Mouse (Mus musculus) macrophage (primary cell): ENCODE measurements around the gene Sec11a. TPM values are rescaled to one million over a fixed set of nuclear protein-coding genes. Genes with fewer than 3 reads are reported as not detected.

Experiments used
- H3K27ac ChIP-seq: fragments of 350-480 bp; formaldehyde crosslinking; 2 replicates; pipeline ENCODE4 v1.9.0; 2021
- H3K36me3 ChIP-seq: fragments of 350-480 bp; formaldehyde crosslinking; 2 replicates; pipeline ENCODE4 v1.9.0; 2021; ENCODE audit errors: inconsistent target
- H3K4me3 ChIP-seq: fragments of 350-480 bp; formaldehyde crosslinking; 2 replicates; pipeline ENCODE4 v1.9.0; 2021; ENCODE audit errors: inconsistent target
- H3K79me2 ChIP-seq: fragments of 350-480 bp; formaldehyde crosslinking; 2 replicates; pipeline ENCODE4 v1.9.0; 2021; ENCODE audit errors: inconsistent target
- WGBS: methylation state at CpG from one replicate; pipeline ENCODE4 v1.1.7; 2026; ENCODE audit warnings: inconsistent platforms; ENCODE audit not compliant: missing documents; 5-methylcytosine and 5-hydroxymethylcytosine counted together
- polyA plus RNA-seq: library from polyadenylated mRNA; stranded (reverse); fragments of 250-400 nt; gene quantifications from 3 replicates; pipeline ENCODE4 v1.2.4, GENCODE M21; 2018; ENCODE audit warnings: inconsistent platforms
- total RNA-seq, 78 experiments: library from RNA; depleted of rRNA; stranded (reverse); fragments of 250-400 nt; gene quantifications; 1 replicate in 9 of 78; 2 replicates in 24 of 78; 3 replicates in 43 of 78; 4 replicates in 2 of 78; pipeline ENCODE4 v1.2.4; 2018; ENCODE audit warnings: inconsistent platforms in 56 of 78

The Sec11a gene
- total RNA-seq (2018; cell fraction: chromatin; rRNA removed) = 10 to 100 TPM; 13.3 to 78.5 (median 50.6) TPM
- total RNA-seq (2018; cell fraction: cytosol; rRNA removed) = 10 to 100 TPM; 66.5 to 100.0 (median 81.5) TPM
- total RNA-seq (2018; cell fraction: nucleus; rRNA removed) = 100 to 1,000 TPM in 12 of 26 experiments, 10 to 100 TPM in 14; 51.2 to 154 (median 97.0) TPM
- 67.1 to 82.0 TPM (median 75.1 TPM) in 3 replicates for polyA plus RNA-seq

GRCm38 (mm10) chr7:80947445-80948350, at the start of gene Sec11a:
Sec11a (minus strand) TSS chr7:80947780.
- Histone ChIP-seq H3K4me3 (peak within 1 kb of the TSS; percentile 99), H3K27ac (peak within 1 kb of the TSS; percentile 91), H3K79me2 (peaks cover 47% of the 10 kb centered on the region), H3K36me3 (no peaks in the 10 kb centered on the region)
- WGBS = 4% methylated on average over 43 of the region's 44 CpGs

DNA sequence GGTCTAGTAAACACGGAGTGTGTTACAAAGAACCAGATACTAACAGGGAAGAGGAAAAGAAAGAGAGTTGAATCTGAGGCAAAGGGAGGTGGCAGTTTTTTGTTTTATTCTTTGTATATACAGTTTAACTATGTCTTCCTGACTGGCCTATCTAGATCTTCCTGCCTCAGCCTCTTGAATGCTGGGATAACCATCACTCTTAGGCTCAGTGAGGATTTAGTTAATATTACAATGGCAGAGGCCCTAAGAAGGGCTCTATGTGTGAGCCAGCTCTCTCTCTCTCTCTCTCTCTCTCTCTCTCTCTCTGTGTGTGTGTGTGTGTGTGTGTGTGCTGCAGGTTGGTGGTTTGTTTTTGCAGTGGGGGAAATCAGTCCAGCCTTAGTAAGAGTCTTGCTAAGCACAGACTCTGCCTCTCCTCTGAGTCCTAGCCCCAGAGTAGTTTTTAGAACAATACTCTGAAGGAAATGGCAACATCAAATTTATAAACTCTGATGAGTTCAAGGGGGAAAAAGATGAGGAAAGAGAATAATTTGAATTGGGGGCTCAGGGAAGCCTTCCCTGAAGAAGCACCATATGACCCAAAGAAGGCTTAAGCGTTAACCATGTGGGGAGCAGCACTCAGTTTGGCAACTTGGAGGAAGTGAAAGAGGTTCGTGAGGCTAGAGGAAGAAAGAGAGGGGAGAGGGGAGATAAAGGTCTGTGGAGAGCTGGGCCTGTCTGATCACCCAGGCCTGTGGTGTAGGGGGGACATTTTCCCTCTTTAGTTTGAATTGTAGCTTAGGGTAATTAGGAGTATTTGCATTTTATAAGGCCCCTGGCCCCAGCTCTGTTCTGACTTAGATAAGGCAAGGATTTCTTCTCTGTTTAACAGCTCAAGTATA, 47.9 kb upstream of the Sec11a start:
- WGBS = 5% methylated on average over 3 of the region's 3 CpGs
- H3K27ac ChIP-seq = peak overlapping the region; percentile 67
- no peaks in the 10 kb centered on the region for H3K36me3 ChIP-seq
- H3K4me3 ChIP-seq = no peak overlapping the region; the same call in 1 of the 2 replicates
- peaks cover 74% of the 10 kb centered on the region for H3K79me2 ChIP-seq

- H3K4me3 ChIP-seq = peak overlapping the region; percentile 87
- H3K36me3 ChIP-seq = no peaks in the 10 kb centered on the region
- peak overlapping the region; percentile 67 for H3K27ac ChIP-seq
- 8% methylated on average over 6 of the region's 6 CpGs for WGBS
- peaks cover 65% of the 10 kb centered on the region for H3K79me2 ChIP-seq
Observed at GRCm38 (mm10) chr7:80994663-80995005, 47.1 kb upstream of the Sec11a start.

- no peaks in the 10 kb centered on the region for H3K36me3 ChIP-seq
- peak overlapping the region; percentile 87 for H3K4me3 ChIP-seq
- WGBS = 0% methylated on average over 38 of the region's 58 CpGs
- peak overlapping the region; percentile 67 for H3K27ac ChIP-seq
- H3K79me2 ChIP-seq = peaks cover 59% of the 10 kb centered on the region
Observed at GRCm38 (mm10) chr7:80993834-80994662, 46.5 kb upstream of the Sec11a start.

GRCm38 (mm10) chr7:80992980-80993833, 45.6 kb upstream of the Sec11a start, which contains the start of gene Zfp592:
Zfp592 (plus strand) TSS chr7:80993681.
- 1% methylated on average over 69 of the region's 102 CpGs for WGBS
- Histone ChIP-seq H3K79me2 (peaks cover 51% of the 10 kb centered on the region), H3K4me3 (peak within 1 kb of the TSS; percentile 87), H3K36me3 (no peaks in the 10 kb centered on the region), H3K27ac (peak within 1 kb of the TSS; percentile 67)

- peak overlapping the region; percentile 48 for H3K27ac ChIP-seq
- no peaks in the 10 kb centered on the region for H3K36me3 ChIP-seq
- peaks cover 51% of the 10 kb centered on the region for H3K79me2 ChIP-seq
- H3K4me3 ChIP-seq = peak overlapping the region; percentile 74
- WGBS = 6% methylated on average over 12 of the region's 12 CpGs
Observed at GRCm38 (mm10) chr7:80992631-80992979, 45.0 kb upstream of the Sec11a start.

DNA sequence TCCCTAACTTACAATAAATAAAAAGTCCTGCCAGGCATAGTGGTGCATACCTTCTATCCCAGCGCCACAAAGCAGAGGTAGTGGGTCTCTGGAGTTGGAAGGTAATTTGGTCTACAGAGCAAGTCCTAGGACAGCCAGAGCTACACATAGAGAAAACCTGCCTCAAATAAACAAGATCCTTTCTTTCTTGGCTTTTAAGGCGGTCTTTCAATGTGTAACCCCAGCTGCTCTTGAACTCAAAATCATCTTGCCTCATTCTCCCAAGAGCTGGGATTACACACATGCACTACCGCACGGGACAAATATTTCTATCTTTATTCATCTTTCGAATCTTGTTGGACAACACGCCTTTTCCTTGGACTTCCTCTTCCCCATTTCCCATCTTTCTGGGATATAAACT, 44.5 kb upstream of the Sec11a start:
- H3K36me3 ChIP-seq = no peaks in the 10 kb centered on the region
- no peak overlapping the region for H3K27ac ChIP-seq
- peaks cover 46% of the 10 kb centered on the region for H3K79me2 ChIP-seq
- peak overlapping the region; percentile 74 for H3K4me3 ChIP-seq
- WGBS = 69% methylated on average over 6 of the region's 6 CpGs

DNA sequence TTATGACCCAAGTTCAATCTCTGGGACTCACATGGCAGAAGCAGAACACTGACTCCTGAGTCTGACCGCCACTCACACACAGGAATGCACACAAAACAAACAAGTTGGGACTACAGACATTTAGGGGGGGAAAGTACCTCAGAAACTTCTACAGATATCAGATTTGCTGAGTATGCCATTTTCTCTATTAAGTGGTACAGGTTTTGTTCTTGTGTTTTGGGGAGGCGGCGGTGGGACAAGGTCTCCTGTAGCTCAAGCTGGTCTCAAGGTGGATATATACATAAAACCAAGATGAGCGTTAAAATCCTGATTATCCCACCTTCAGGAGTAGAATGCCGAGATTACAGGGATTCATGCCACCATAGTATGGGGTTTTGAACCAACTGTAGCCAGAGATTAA, 44.0 kb upstream of the Sec11a start:
- Histone ChIP-seq H3K4me3 (no peak overlapping the region), H3K36me3 (no peaks in the 10 kb centered on the region), H3K27ac (no peak overlapping the region), H3K79me2 (peaks cover 42% of the 10 kb centered on the region)
- 98% methylated on average over 5 of the region's 5 CpGs for WGBS

DNA sequence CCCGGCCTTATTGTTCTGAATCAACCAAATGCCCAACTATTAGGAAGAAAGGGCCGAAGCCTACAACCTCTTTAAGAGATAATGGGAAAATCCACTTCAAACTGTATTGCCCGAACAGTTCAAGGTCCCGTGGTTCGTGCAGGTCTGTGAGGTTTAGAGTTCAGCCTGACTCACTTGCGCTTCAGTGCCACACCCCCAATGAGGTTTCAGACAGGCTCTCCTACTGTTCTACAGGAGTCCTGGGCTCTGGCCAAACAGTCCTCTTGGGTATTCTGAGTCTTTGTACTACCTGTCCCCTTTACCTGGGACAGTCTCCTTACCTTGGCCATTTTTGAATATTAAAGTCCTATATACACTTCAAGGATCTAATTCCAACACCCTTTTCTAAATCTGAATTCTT, 42.7 kb upstream of the Sec11a start:
- Histone ChIP-seq H3K36me3 (no peaks in the 10 kb centered on the region), H3K79me2 (peaks cover 28% of the 10 kb centered on the region), H3K27ac (no peak overlapping the region), H3K4me3 (no peak overlapping the region)
- 88% methylated on average over 6 of the region's 6 CpGs for WGBS

DNA sequence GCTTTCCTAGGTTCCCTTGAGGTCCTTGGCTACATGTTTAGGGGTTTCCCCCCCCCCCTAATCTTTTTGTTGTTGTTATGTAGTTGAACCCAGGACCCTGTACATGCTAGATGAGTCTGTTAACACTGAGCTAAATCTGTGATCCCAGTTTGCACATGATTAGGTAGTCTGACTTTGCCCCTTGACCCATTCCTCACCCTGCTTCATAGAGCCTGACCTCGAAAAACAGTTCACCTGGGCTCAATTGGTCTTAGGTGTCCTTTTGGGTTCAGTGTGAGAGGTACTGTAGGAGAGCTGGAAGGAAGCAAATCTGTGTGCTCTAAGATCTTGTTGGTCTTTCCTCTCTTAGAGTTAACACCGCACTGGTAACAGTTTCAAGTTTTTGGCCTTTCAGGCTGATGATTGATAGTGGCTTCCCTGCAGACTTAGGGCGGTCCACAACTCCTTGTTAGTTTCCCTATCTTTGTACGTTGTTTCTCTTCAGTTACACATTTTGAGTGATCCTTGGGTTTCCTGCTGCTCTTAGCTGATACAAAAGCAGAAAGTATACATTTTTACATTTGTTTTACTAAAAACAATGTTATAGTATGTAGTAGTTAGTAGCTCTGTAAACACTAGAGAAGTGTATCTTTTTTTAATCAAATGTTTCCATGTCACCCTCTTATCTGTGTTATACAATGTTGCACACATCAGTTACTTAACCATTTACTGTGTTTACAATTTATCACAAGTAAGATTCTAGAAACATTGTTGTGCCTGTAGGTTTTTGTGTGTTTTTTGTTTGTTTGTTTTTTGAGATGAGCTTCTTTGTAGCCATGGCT, 40.4 kb upstream of the Sec11a start:
- no peak overlapping the region for H3K27ac ChIP-seq
- H3K79me2 ChIP-seq = peaks cover 14% of the 10 kb centered on the region; the same call in 1 of the 2 replicates
- H3K36me3 ChIP-seq = no peaks in the 10 kb centered on the region
- H3K4me3 ChIP-seq = no peak overlapping the region
- WGBS = 92% methylated on average over 4 of the region's 4 CpGs

- 58% methylated on average over 6 of the region's 6 CpGs for WGBS
- Histone ChIP-seq H3K79me2 (peaks cover under 1% of the 10 kb centered on the region; the same call in 1 of the 2 replicates), H3K4me3 (no peak overlapping the region), H3K27ac (no peak overlapping the region), H3K36me3 (no peaks in the 10 kb centered on the region)
Observed at GRCm38 (mm10) chr7:80986458-80987187, 39.0 kb upstream of the Sec11a start.

- H3K27ac ChIP-seq = no peak overlapping the region
- no peaks in the 10 kb centered on the region for H3K36me3 ChIP-seq
- 87% methylated on average over 11 of the region's 11 CpGs for WGBS
- no peak overlapping the region for H3K4me3 ChIP-seq
- H3K79me2 ChIP-seq = no peaks in the 10 kb centered on the region
Observed at GRCm38 (mm10) chr7:80980566-80980965, 33.0 kb upstream of the Sec11a start.
